Mouse (Mus musculus) G1E-ER4 (cell line): Measurements from ENCODE around the gene Clcn2. TPM values are rescaled to one million over a fixed set of nuclear protein-coding genes. Genes with fewer than 3 reads are reported as not detected.
A peak's percentile ranks its signal among the peaks of the same experiment; 100 is the strongest.
"Not testable (repeated sequence)": the region's sequence is repeated elsewhere in the genome, so short reads cannot be mapped to it uniquely, and the experiment has no call there.

Source experiments
- GATA1 ChIP-seq: IDR thresholded peaks from one replicate; pipeline ENCODE4 v1.8.0; 2012; ENCODE audit warnings: low read length, inconsistent platforms
- polyA plus RNA-seq: library from polyadenylated mRNA; stranded (reverse); fragments of >175 nt; gene quantifications from 2 replicates; pipeline ENCODE4 v1.2.3, GENCODE M21; 2012

Clcn2 gene
- polyA plus RNA-seq, 1 experiment, result 20.2 TPM

GRCm38 (mm10) chr16:20693111-20693701 lies 24.3 kb downstream of the Clcn2 start, which contains the start of gene Fam131a:
TSS of gene Fam131a (plus strand) at chr16:20693241.
- TF ChIP-seq GATA1, result no peak

DNA sequence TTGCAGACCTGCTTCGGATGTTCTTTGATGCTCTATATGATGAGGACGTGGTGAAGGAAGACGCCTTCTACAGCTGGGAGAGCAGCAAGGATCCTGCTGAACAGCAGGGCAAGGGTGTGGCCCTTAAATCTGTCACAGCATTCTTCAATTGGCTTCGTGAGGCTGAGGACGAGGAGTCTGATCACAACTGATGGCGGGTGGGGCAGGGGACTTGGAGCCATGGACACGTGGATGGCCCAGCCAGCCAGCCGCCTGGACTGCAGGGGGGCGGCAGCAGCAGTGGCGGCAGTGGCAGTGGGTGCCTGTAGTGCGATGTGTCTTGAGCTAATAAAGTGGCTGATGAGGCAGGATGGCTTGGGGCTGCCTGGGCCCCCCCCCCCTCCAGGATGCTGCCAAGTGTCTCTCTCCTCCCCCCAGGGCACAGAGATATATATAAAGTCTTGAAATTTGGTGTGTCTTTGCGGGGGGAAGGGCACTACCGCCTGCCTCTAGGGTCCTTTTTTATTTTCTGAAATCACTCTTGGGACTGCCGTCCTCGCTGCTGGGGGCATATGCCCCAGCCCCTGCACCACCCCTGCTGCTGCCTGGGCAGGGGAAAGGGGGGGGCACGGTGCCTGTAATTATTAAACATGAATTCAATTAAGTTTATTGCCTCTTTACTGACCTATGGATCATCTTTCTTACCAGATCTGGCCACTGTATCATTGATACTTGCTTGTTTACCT lies 25.1 kb downstream of the Clcn2 start:
- no peak for TF ChIP-seq GATA1

- no peak for TF ChIP-seq GATA1
Measured at GRCm38 (mm10) chr16:20691617-20692016, 25.9 kb downstream of the Clcn2 start.

DNA sequence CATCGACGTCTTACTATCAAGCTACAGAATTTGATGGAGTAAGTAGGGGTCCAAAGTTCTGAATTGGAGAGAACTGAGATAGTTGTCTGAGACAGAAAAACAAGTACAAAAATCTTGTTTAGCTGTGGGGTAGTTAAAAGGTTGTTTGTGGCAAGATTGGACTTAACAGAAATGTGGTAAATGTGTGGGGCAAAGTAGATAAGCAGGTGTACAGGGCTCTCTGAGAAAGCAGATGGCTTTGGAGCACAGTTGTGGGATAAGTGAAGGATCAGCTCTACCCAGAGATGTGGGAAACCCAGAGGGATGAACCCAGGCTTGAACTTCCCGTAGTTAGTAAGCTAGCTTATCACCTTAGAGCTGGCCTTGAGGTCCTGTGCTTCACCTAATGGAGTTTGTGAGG lies 26.8 kb downstream of the Clcn2 start:
- peak; percentile 92 for TF ChIP-seq GATA1

- TF ChIP-seq GATA1, result no peak
Measured at GRCm38 (mm10) chr16:20677974-20678675, 39.4 kb downstream of the Clcn2 start.

DNA sequence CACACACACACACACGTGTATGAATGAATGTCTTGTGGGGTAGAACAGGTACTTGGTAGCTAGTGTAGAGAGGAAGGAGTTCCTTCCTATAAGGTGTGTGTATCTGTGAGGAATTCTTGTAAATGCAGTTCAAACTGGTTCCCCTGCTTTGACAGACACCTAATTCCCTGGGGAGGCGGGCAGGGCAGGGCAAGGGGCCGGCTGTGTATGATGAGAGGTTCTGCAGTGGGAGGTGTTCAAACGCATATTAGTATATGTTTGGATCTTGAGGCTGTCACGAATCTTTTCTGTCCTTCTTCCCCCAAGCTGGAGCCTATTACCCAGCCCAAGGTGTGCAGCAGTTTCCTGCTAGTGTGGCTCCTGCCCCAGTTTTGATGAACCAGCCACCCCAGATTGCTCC lies 40.2 kb downstream of the Clcn2 start:
- no peak for TF ChIP-seq GATA1

DNA sequence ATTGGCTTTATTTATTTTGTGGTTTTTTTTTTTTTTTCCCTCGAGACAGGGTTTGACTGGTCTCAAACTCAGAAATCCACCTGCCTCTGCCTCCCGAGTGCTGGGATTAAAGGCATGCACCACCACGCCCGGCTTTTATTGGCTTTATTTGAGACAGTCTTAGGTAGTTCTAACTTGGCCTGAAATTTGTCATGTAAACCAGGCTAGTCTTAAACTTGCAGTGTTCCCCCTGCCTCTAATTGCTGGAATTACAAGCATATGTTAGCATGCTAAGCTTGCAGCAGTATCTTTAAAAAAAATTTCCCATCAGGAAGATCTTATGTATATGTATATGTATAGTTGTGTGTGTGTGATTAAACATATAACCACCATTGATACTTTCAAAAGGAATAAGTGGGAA lies 40.8 kb downstream of the Clcn2 start:
- TF ChIP-seq GATA1, result no peak

- no peak for TF ChIP-seq GATA1
Measured at GRCm38 (mm10) chr16:20675213-20675612, 42.3 kb downstream of the Clcn2 start.

GRCm38 (mm10) chr16:20673706-20674303 lies 43.7 kb downstream of the Clcn2 start:
- TF ChIP-seq GATA1, result no peak

- no peak for TF ChIP-seq GATA1
Measured at GRCm38 (mm10) chr16:20672965-20673705, 44.4 kb downstream of the Clcn2 start.

- TF ChIP-seq GATA1, result no peak
Measured at GRCm38 (mm10) chr16:20672500-20672902, 45.0 kb downstream of the Clcn2 start.

DNA sequence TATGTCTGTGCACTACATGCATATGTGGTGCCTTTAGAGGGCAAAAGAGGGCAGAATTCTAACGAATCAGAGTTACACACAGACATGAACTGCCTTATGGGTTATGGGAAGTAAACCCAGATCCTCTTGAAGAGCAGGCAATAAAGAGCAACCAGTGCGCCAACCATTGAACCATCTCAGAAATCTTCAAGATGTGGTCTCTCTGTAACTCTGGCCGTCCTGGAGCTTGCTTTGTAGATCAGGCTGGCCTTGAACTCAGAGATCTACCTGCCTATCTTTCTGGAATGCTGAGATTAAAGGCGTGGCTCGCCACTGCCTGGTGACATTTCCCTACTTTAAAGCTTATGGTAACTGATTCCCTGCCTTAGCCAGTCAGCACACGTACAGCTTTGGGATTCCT lies 45.7 kb downstream of the Clcn2 start:
- no peak for TF ChIP-seq GATA1

DNA sequence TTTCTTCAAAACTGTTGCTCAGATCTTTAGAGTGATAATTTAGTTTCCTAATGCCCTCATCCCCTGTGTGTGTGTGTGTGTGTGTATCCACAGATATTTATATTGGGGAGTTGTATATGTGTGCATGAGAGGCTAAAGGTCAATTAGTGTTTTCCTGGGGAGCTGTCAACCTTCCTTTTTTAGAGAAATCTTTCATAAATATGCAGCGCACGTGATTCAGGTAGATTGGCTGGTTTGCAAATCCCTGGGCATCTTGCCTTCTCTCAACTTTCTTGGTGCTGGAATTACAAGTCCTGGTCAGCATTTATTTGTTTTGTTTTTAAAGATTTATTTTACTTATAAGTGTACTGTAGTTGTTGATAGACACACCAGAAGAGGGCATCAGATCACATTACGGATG lies 47.3 kb downstream of the Clcn2 start:
- TF ChIP-seq GATA1, result no peak

DNA sequence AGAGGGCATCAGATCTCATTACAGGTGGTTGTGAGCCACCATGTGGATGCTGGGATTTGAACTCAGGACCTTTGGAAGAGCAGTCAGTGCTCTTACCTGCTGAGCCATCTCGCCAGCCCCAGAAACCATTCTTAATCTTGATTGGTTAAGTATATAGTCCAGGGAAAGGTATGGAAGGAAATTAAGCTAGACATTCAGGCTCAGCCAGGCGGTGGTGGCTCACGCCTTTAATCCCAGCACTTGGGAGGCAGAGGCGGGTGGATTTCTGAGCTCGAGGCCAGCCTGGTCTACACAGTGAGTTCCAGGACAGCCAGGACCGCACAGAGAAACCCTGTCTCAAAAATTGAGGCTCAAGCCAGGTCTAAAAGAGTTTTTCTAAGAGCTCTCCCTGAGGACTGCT lies 49.5 kb downstream of the Clcn2 start, which contains the start of gene Eif4g1:
Eif4g1 (plus strand) TSS at position 301 of the 400 bp plus-strand sequence.
- not testable (repeated sequence) for TF ChIP-seq GATA1

DNA sequence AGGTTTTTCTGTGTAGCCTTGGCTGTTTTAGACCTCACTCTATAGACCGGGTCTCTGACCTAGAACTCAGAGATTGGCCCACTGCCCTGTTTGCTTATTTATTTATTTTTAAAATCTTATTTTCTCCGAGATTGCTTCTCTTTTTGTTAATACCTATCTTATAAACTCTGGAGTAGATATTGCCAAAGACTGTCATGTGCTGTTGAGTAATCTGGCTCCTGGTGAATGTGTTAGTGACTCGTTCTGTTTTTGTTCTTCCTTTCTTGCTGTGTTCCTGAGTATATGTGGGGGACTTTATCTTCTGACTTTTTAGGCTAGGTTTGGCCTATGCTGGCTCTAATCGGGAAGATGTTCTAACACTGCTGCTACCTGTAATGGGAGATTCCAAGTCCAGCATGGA lies 59.9 kb downstream of the Clcn2 start:
- no peak for TF ChIP-seq GATA1
